Mouse (Mus musculus): ENCODE measurements around the gene Selenoh. TPM values are rescaled to one million over a fixed set of nuclear protein-coding genes. Genes with fewer than 3 reads are reported as not detected.

The Selenoh gene
- polyA plus RNA-seq, 2 experiments: 224 to 274 TPM

GRCm38 (mm10) chr2:84622668-84623067, 47.9 kb downstream of the Selenoh start:
- no peaks in the 10 kb centered on the region for H3K9me3 ChIP-seq (ENCODE audit: control insufficient read depth, low read length)
- peaks cover 46% of the 10 kb centered on the region for H3K36me3 ChIP-seq (ENCODE audit: control insufficient read depth, insufficient read depth, low read length)
- H3K9ac ChIP-seq (ENCODE audit: low read depth, low read length, severe bottlenecking): no peak overlapping the region
- H3K4me1 ChIP-seq (ENCODE audit: control insufficient read depth, insufficient read depth, low read length): no peaks in the 10 kb centered on the region
- no peaks in the 10 kb centered on the region for H3K27me3 ChIP-seq (ENCODE audit: control insufficient read depth, insufficient read depth, low read length)
- ATAC-seq (ENCODE audit: low FRiP score, low read depth) (no peak), DNase-seq (ENCODE audit: low spot score) (no peak)
- no peak overlapping the region for H3K27ac ChIP-seq (replicated peaks; ENCODE audit: low read depth, low read length)
- H3K4me3 ChIP-seq (replicated peaks; ENCODE audit: low read length): no peak overlapping the region
- H3K4me2 ChIP-seq (replicated peaks; ENCODE audit: low read depth, low read length, severe bottlenecking): no peak overlapping the region
- WGBS: 82% methylated on average over 2 of the region's 2 CpGs
- no peak for TF ChIP-seq POLR2A (IDR thresholded peaks at IDR 0.05; ENCODE audit: borderline replicate concordance, extremely low read depth, insufficient read depth, insufficient read length)

- Histone ChIP-seq H3K36me3 (ENCODE audit: control insufficient read depth, insufficient read depth, low read length) (peaks cover 69% of the 10 kb centered on the region), H3K9me3 (ENCODE audit: control insufficient read depth, low read length) (no peaks in the 10 kb centered on the region), H3K27me3 (ENCODE audit: control insufficient read depth, insufficient read depth, low read length) (no peaks in the 10 kb centered on the region), H3K4me1 (ENCODE audit: control insufficient read depth, insufficient read depth, low read length) (no peaks in the 10 kb centered on the region), H3K27ac (replicated peaks; ENCODE audit: low read depth, low read length) (no peak overlapping the region), H3K4me2 (replicated peaks; ENCODE audit: low read depth, low read length, severe bottlenecking) (no peak overlapping the region), H3K9ac (ENCODE audit: low read depth, low read length, severe bottlenecking) (no peak overlapping the region), H3K4me3 (replicated peaks; ENCODE audit: low read length) (no peak overlapping the region)
- no peak for DNase-seq (ENCODE audit: low spot score)
- no peak for TF ChIP-seq POLR2A (IDR thresholded peaks at IDR 0.05; ENCODE audit: borderline replicate concordance, extremely low read depth, insufficient read depth, insufficient read length)
- 96% methylated on average over 21 of the region's 21 CpGs for WGBS
- ATAC-seq (ENCODE audit: low FRiP score, low read depth): no peak
These were observed 50.8 kb downstream of the Selenoh start for GRCm38 (mm10) chr2:84619646-84620340.

Other genes with a start within 250 kb of the Selenoh start
- 6.4 and 6.5 TPM in 2 replicates for gene Calcrl, start 245.4 kb downstream of the Selenoh start, polyA plus RNA-seq (2012; rRNA removed)
- gene Calcrl, start 245.4 kb downstream of the Selenoh start, polyA plus RNA-seq (2014; fragmentation: Nextera tagmentation; extraction: Ambion mirVana): 18.2 and 21.0 TPM in 2 replicates
- 22.7 and 28.3 TPM in 2 replicates for gene Tfpi, start 194.0 kb downstream of the Selenoh start, polyA plus RNA-seq (2012; rRNA removed)
- 29.6 and 31.2 TPM in 2 replicates for gene Tfpi, start 194.0 kb downstream of the Selenoh start, polyA plus RNA-seq (2014; fragmentation: Nextera tagmentation; extraction: Ambion mirVana)
- gene Ctnnd1, start 20.0 kb downstream of the Selenoh start, polyA plus RNA-seq (2012; rRNA removed): 85.0 and 92.1 TPM in 2 replicates
- 46.0 and 47.7 TPM in 2 replicates for gene Ctnnd1, start 20.0 kb downstream of the Selenoh start, polyA plus RNA-seq (2014; fragmentation: Nextera tagmentation; extraction: Ambion mirVana)
- gene Btbd18, start 11.7 kb downstream of the Selenoh start, polyA plus RNA-seq (2012; rRNA removed): 0.01 TPM in 1 of 2 replicates, not detected in the other
- 0.14 and 0.15 TPM in 2 replicates for gene Btbd18, start 11.7 kb downstream of the Selenoh start, polyA plus RNA-seq (2014; fragmentation: Nextera tagmentation; extraction: Ambion mirVana)
- gene Gm28635, start 7.3 kb upstream of the Selenoh start, polyA plus RNA-seq (2012; rRNA removed): not detected in 2 replicates
- not detected in 2 replicates for gene Gm28635, start 7.3 kb upstream of the Selenoh start, polyA plus RNA-seq (2014; fragmentation: Nextera tagmentation; extraction: Ambion mirVana)
- gene Med19, start 7.6 kb upstream of the Selenoh start, polyA plus RNA-seq (2012; rRNA removed): 20.4 and 20.7 TPM in 2 replicates
- 33.6 and 33.7 TPM in 2 replicates for gene Med19, start 7.6 kb upstream of the Selenoh start, polyA plus RNA-seq (2014; fragmentation: Nextera tagmentation; extraction: Ambion mirVana)
- gene Tmx2, start 8.4 kb upstream of the Selenoh start, polyA plus RNA-seq (2012; rRNA removed): 63.2 and 66.0 TPM in 2 replicates
- gene Tmx2, start 8.4 kb upstream of the Selenoh start, polyA plus RNA-seq (2014; fragmentation: Nextera tagmentation; extraction: Ambion mirVana): 93.0 and 99.5 TPM in 2 replicates
- 46.6 and 55.4 TPM in 2 replicates for gene Zdhhc5, start 44.4 kb upstream of the Selenoh start, polyA plus RNA-seq (2012; rRNA removed)
- 34.0 and 36.5 TPM in 2 replicates for gene Zdhhc5, start 44.4 kb upstream of the Selenoh start, polyA plus RNA-seq (2014; fragmentation: Nextera tagmentation; extraction: Ambion mirVana)
- gene Clp1, start 56.6 kb upstream of the Selenoh start, polyA plus RNA-seq (2012; rRNA removed): 19.5 and 21.1 TPM in 2 replicates
- gene Clp1, start 56.6 kb upstream of the Selenoh start, polyA plus RNA-seq (2014; fragmentation: Nextera tagmentation; extraction: Ambion mirVana): 30.7 and 30.9 TPM in 2 replicates
- 13.2 and 14.6 TPM in 2 replicates for gene Ypel4, start 63.3 kb upstream of the Selenoh start, polyA plus RNA-seq (2012; rRNA removed)
- 7.4 and 9.0 TPM in 2 replicates for gene Ypel4, start 63.3 kb upstream of the Selenoh start, polyA plus RNA-seq (2014; fragmentation: Nextera tagmentation; extraction: Ambion mirVana)
- gene Gm19426, start 72.9 kb upstream of the Selenoh start, polyA plus RNA-seq (2012; rRNA removed): 11.6 and 14.9 TPM in 2 replicates
- 4.3 and 5.7 TPM in 2 replicates for gene Gm19426, start 72.9 kb upstream of the Selenoh start, polyA plus RNA-seq (2014; fragmentation: Nextera tagmentation; extraction: Ambion mirVana)
- gene Serping1, start 104.7 kb upstream of the Selenoh start, polyA plus RNA-seq (2012; rRNA removed): 38.9 and 41.2 TPM in 2 replicates
- gene Serping1, start 104.7 kb upstream of the Selenoh start, polyA plus RNA-seq (2014; fragmentation: Nextera tagmentation; extraction: Ambion mirVana): 44.1 and 44.4 TPM in 2 replicates
- gene Ube2l6, start 128.1 kb upstream of the Selenoh start, polyA plus RNA-seq (2012; rRNA removed): 20.9 and 24.6 TPM in 2 replicates
- gene Ube2l6, start 128.1 kb upstream of the Selenoh start, polyA plus RNA-seq (2014; fragmentation: Nextera tagmentation; extraction: Ambion mirVana): 33.5 and 37.2 TPM in 2 replicates
- gene Smtnl1, start 151.9 kb upstream of the Selenoh start, polyA plus RNA-seq (2012; rRNA removed): 0.06 and 0.24 TPM in 2 replicates
- gene Smtnl1, start 151.9 kb upstream of the Selenoh start, polyA plus RNA-seq (2014; fragmentation: Nextera tagmentation; extraction: Ambion mirVana): 0.22 and 0.55 TPM in 2 replicates
- 52.3 and 59.7 TPM in 2 replicates for gene Timm10, start 156.2 kb upstream of the Selenoh start, polyA plus RNA-seq (2012; rRNA removed)
- gene Timm10, start 156.2 kb upstream of the Selenoh start, polyA plus RNA-seq (2014; fragmentation: Nextera tagmentation; extraction: Ambion mirVana): 56.0 and 58.4 TPM in 2 replicates
- gene Slc43a1, start 168.1 kb upstream of the Selenoh start, polyA plus RNA-seq (2012; rRNA removed): 25.8 and 35.9 TPM in 2 replicates
- 15.5 and 18.5 TPM in 2 replicates for gene Slc43a1, start 168.1 kb upstream of the Selenoh start, polyA plus RNA-seq (2014; fragmentation: Nextera tagmentation; extraction: Ambion mirVana)
- 4.5 and 6.5 TPM in 2 replicates for gene Rtn4rl2, start 215.9 kb upstream of the Selenoh start, polyA plus RNA-seq (2012; rRNA removed)
- 1.5 and 1.9 TPM in 2 replicates for gene Rtn4rl2, start 215.9 kb upstream of the Selenoh start, polyA plus RNA-seq (2014; fragmentation: Nextera tagmentation; extraction: Ambion mirVana)

Measured in limb, embryonic 14.5 days (tissue).